Mouse (Mus musculus) midbrain, embryonic 14.5 days (tissue): ENCODE results near the gene Myof. TPM values are rescaled to one million over a fixed set of nuclear protein-coding genes. Genes with fewer than 3 reads are reported as not detected.
A peak's percentile ranks its signal among the peaks of the same experiment; 100 is the strongest.

ENCODE experiments used
- ATAC-seq: fragments of 200-750 bp; cut with Nextera tagmentation; 2 replicates; pipeline ENCODE4 v1.8.0; 2017; ENCODE audit warnings: moderate number of reproducible peaks, moderate library complexity; ENCODE audit not compliant: low FRiP score, low TSS enrichment
- DNase-seq: peaks from one replicate; pipeline ENCODE4 v3.0.0-alpha.2; 2015
- H3K27ac ChIP-seq: fragments of 300-500 bp; sonication (generic); replicated peaks from 2 replicates; pipeline ENCODE4 v1.5.1; 2014; ENCODE audit warnings: mild to moderate bottlenecking, low read depth, low read length, moderate library complexity
- H3K27me3 ChIP-seq: fragments of 300-500 bp; sonication (generic); 2 replicates; pipeline ENCODE4 v1.6.1; 2014; ENCODE audit warnings: low read length, control low read depth, mixed read lengths; ENCODE audit not compliant: control insufficient read depth, insufficient read depth
- H3K36me3 ChIP-seq: fragments of 300-500 bp; sonication (generic); 2 replicates; pipeline ENCODE4 v1.6.1; 2014; ENCODE audit warnings: low read length, control low read depth; ENCODE audit not compliant: control insufficient read depth, insufficient read depth
- H3K4me1 ChIP-seq: fragments of 300-500 bp; sonication (generic); 2 replicates; pipeline ENCODE4 v1.6.1; 2014; ENCODE audit warnings: mild to moderate bottlenecking, antibody characterized with exemption, low read length, control low read depth; ENCODE audit not compliant: control insufficient read depth, insufficient read depth
- H3K4me2 ChIP-seq: fragments of 300-500 bp; sonication (generic); 2 replicates; pipeline ENCODE4 v1.6.1; 2014; ENCODE audit warnings: mild to moderate bottlenecking, low read length, moderate library complexity
- H3K4me3 ChIP-seq: fragments of 300-500 bp; sonication (generic); replicated peaks from 2 replicates; pipeline ENCODE4 v1.5.1; 2014; ENCODE audit warnings: low read depth, low read length
- H3K9ac ChIP-seq: fragments of 300-500 bp; sonication (generic); replicated peaks from 2 replicates; pipeline ENCODE4 v1.6.1; 2014; ENCODE audit warnings: mild to moderate bottlenecking, low read length, moderate library complexity
- H3K9me3 ChIP-seq: fragments of 300-500 bp; sonication (generic); 2 replicates; pipeline ENCODE4 v1.6.1; 2016; ENCODE audit warnings: low read length, control low read depth, mixed read lengths; ENCODE audit not compliant: control insufficient read depth
- WGBS: fragments of 180-500 bp; shearing (Covaris S2); extraction: QIAGEN DNeasy Blood & Tissue Kit; methylation state at CpG from one replicate; pipeline ENCODE4 v1.1.7; 2014; 5-methylcytosine and 5-hydroxymethylcytosine counted together
- polyA plus RNA-seq: library from polyadenylated mRNA; unstranded; fragments of >200 nt; fragmentation: Nextera tagmentation; extraction: Ambion mirVana; gene quantifications from 2 replicates; pipeline ENCODE4 v1.2.1, GENCODE M21; 2014

Myof gene
- polyA plus RNA-seq, 1 experiment from 2014 or later: 1.1 TPM

GRCm38 (mm10) chr19:37912501-37912900, 130.9 kb downstream of the Myof start:
- Histone ChIP-seq H3K27me3 (no peaks in the 10 kb centered on the region), H3K9me3 (no peaks in the 10 kb centered on the region), H3K36me3 (no peaks in the 10 kb centered on the region), H3K4me2 (no peak overlapping the region), H3K9ac (no peak overlapping the region), H3K4me1 (no peaks in the 10 kb centered on the region), H3K4me3 (no peak overlapping the region), H3K27ac (no peak overlapping the region)
- DNase-seq (no peak), ATAC-seq (no peak)
- 69% methylated on average over 6 of the region's 6 CpGs for WGBS

- ATAC-seq: no peak
- Histone ChIP-seq H3K9ac (no peak overlapping the region), H3K4me3 (no peak overlapping the region), H3K27me3 (no peaks in the 10 kb centered on the region), H3K4me2 (no peak overlapping the region), H3K4me1 (no peaks in the 10 kb centered on the region), H3K36me3 (no peaks in the 10 kb centered on the region), H3K9me3 (no peaks in the 10 kb centered on the region), H3K27ac (no peak overlapping the region)
- WGBS: 64% methylated on average over 5 of the region's 5 CpGs
- DNase-seq: no peak
Measured at GRCm38 (mm10) chr19:37909830-37910261, 133.5 kb downstream of the Myof start.

- WGBS: 40% methylated on average over 17 of the region's 17 CpGs
- no peak for ATAC-seq
- no peak overlapping the region for H3K4me2 ChIP-seq
Measured at GRCm38 (mm10) chr19:37907451-37908320, 135.7 kb downstream of the Myof start.

GRCm38 (mm10) chr19:37906916-37907315, 136.5 kb downstream of the Myof start:
- no peaks in the 10 kb centered on the region for H3K9me3 ChIP-seq
- ATAC-seq (no peak), DNase-seq (no peak)
- no peaks in the 10 kb centered on the region for H3K27me3 ChIP-seq
- WGBS: 78% methylated on average over 3 of the region's 3 CpGs
- no peak overlapping the region for H3K4me2 ChIP-seq
- H3K9ac ChIP-seq: no peak overlapping the region
- no peaks in the 10 kb centered on the region for H3K4me1 ChIP-seq
- H3K27ac ChIP-seq: no peak overlapping the region
- H3K4me3 ChIP-seq: no peak overlapping the region
- no peaks in the 10 kb centered on the region for H3K36me3 ChIP-seq

More at GRCm38 (mm10) chr19:37907451-37908320, 135.7 kb downstream of the Myof start:
- Histone ChIP-seq H3K4me3 (no peak overlapping the region), H3K27ac (no peak overlapping the region), H3K4me1 (no peaks in the 10 kb centered on the region), H3K27me3 (no peaks in the 10 kb centered on the region), H3K9ac (no peak overlapping the region), H3K9me3 (no peaks in the 10 kb centered on the region), H3K36me3 (no peaks in the 10 kb centered on the region)
- DNase-seq: no peak

- peaks cover 8% of the 10 kb centered on the region for H3K27me3 ChIP-seq
- no peak overlapping the region for H3K4me2 ChIP-seq
- H3K9me3 ChIP-seq: no peaks in the 10 kb centered on the region
- DNase-seq: peak; percentile 31
- no peak for ATAC-seq
- H3K4me1 ChIP-seq: no peaks in the 10 kb centered on the region
- H3K36me3 ChIP-seq: no peaks in the 10 kb centered on the region
- H3K9ac ChIP-seq: no peak overlapping the region
- H3K4me3 ChIP-seq: no peak overlapping the region
- WGBS: 18% methylated on average over 7 of the region's 7 CpGs
- no peak overlapping the region for H3K27ac ChIP-seq
Measured at GRCm38 (mm10) chr19:37896081-37896480, 147.3 kb downstream of the Myof start.

GRCm38 (mm10) chr19:37891006-37891405, 152.4 kb downstream of the Myof start:
- Histone ChIP-seq H3K9ac (no peak overlapping the region), H3K4me3 (no peak overlapping the region), H3K4me1 (no peaks in the 10 kb centered on the region), H3K36me3 (no peaks in the 10 kb centered on the region), H3K27ac (no peak overlapping the region), H3K27me3 (peaks cover 8% of the 10 kb centered on the region), H3K4me2 (no peak overlapping the region), H3K9me3 (no peaks in the 10 kb centered on the region)
- no peak for DNase-seq
- WGBS: 81% methylated on average over 2 of the region's 2 CpGs
- ATAC-seq: no peak

GRCm38 (mm10) chr19:37886355-37887120, 156.8 kb downstream of the Myof start:
- WGBS: 15% methylated on average over 15 of the region's 15 CpGs
- DNase-seq (peak; percentile 93), ATAC-seq (peak; percentile 66; the same call in 1 of the 2 replicates)

GRCm38 (mm10) chr19:37881431-37882081, 161.8 kb downstream of the Myof start:
- ATAC-seq: no peak
- Histone ChIP-seq H3K4me3 (no peak overlapping the region), H3K9ac (no peak overlapping the region), H3K36me3 (no peaks in the 10 kb centered on the region), H3K4me1 (no peaks in the 10 kb centered on the region), H3K4me2 (no peak overlapping the region), H3K9me3 (no peaks in the 10 kb centered on the region), H3K27ac (no peak overlapping the region), H3K27me3 (peaks cover 63% of the 10 kb centered on the region)
- peak; percentile 39 for DNase-seq
- 3% methylated on average over 9 of the region's 9 CpGs for WGBS

More at GRCm38 (mm10) chr19:37886355-37887120, 156.8 kb downstream of the Myof start:
- H3K27ac ChIP-seq: no peak overlapping the region
- peak overlapping the region; percentile 25 for H3K4me3 ChIP-seq
- no peaks in the 10 kb centered on the region for H3K9me3 ChIP-seq
- no peaks in the 10 kb centered on the region for H3K4me1 ChIP-seq
- no peaks in the 10 kb centered on the region for H3K36me3 ChIP-seq
- peak overlapping the region; percentile 48 for H3K4me2 ChIP-seq
- peak overlapping the region; percentile 14; the same call in 1 of the 2 replicates for H3K9ac ChIP-seq
- H3K27me3 ChIP-seq: peaks cover 29% of the 10 kb centered on the region
